Mouse (Mus musculus) G1E-ER4 (cell line): ENCODE results near the gene Megf6. TPM values are rescaled to one million over a fixed set of nuclear protein-coding genes. Genes with fewer than 3 reads are reported as not detected.

ENCODE experiments used
- GATA1 ChIP-seq: IDR thresholded peaks from one replicate; pipeline ENCODE4 v1.8.0; 2012; ENCODE audit warnings: low read length, inconsistent platforms
- polyA plus RNA-seq: library from polyadenylated mRNA; stranded (reverse); fragments of >175 nt; gene quantifications from 2 replicates; pipeline ENCODE4 v1.2.3, GENCODE M21; 2012

Gene Megf6
- 0.03 and 0.05 TPM in 2 replicates for polyA plus RNA-seq

DNA sequence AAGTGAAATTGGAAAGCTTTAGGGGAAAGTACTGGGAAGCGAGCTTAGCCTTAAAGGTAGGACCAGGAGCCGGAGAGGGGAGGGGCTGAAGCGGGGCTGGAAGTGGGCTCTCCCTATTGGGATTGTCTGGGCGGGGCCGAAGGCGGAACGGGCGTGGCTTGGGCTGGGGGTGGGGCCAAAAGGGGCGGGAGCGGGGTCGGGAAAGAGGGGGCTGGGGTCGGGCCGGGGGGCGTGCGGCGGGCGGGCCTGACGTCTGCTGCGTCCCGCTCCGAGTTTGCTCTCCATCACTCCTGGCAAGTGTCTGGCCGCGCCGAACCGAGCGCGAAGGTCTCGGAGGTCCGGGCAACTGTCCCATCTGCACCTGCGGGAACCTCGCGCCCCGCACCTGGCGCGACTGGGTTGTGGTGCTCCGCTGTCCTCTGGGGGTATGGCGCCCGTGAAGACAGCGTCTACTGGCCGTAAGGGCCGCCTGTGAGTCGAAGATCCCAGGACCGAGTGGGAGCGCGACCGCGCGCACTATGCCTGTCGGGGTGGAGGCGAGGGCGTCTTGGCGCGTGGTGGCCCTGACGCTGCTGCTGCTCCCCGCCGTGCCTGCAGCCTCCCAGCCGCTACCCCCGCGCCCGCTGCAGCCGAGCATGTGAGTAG lies at the start of gene Megf6:
TSS of gene Megf6 (plus strand) at position 225 of the 645 bp plus-strand sequence.
- no peak for TF ChIP-seq GATA1

DNA sequence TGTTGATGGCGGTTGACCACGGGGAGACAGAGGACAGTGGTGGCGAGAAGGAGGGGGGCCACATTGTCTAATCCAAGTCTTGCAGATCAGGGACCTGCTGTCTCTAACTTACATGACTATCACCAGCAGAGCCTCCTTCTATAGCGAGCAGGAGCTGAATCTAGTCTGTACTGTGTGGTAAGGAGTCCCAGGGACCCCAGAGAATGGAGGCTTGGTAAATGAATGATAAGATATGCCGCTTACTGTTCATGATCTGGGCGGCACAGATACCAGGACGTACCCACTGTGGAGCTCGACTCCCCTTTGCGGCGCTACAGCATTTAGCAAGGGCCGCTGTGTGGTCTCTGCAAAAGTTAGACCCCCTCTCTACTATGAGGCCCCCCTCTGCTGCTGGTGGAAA lies 48.7 kb upstream of the Megf6 start:
- TF ChIP-seq GATA1 = no peak

DNA sequence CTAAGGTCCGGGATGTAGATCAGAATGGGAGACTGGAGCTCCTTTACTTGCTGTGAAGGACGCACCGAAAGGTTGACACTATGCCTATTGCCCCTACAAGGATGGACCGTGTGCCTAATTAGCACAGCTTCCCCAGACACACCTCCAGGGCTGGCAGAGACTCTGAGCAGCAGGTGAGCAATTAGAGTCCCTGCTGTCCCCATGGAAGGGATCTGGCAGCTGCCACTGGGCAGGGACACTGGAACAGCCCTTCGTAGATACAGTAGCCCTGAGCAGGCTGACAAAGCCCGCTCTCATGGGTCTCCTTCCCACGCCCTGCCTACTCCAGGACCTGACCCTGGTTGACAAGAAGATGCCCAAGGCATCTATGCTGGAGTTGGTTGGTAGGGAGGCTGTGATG lies 48.2 kb upstream of the Megf6 start:
- no peak for TF ChIP-seq GATA1

DNA sequence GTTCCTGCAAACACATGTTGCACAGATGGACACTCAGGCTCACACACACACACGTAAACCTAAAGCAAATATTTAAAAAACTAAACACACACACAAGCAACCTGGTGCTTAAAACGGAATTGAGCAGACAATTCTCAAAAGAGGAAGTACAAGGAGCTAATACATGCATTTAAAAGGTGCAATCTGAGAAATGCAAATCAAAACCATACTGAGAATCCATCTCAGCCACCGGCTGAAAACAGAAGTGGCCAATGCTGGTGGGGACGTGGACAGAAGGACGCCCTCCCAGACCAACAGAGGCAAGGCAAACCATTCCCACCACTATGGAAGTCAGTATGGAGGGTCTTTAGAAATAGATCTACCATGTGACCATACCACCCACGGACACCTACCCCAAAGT lies 47.0 kb upstream of the Megf6 start:
- TF ChIP-seq GATA1 = no peak

DNA sequence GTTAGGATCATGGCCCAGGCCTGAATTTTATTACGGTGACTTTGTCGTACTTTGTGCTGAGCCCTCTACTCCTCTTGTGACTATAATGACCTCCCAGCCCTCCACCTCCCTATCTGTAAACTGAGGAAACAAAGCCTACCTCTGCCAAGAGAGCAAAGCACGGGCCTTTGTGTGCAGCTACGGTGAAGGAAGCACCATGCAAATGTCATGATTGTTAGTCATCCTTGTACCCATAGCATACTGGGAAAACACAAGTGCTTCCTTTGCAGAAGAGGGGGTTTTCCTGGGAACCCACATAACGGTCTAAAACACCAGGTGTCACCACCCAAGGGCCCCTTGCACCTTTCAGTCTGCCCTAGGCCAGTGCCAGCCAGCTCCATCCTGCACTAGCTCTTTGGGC lies 45.3 kb upstream of the Megf6 start:
- TF ChIP-seq GATA1 = no peak

DNA sequence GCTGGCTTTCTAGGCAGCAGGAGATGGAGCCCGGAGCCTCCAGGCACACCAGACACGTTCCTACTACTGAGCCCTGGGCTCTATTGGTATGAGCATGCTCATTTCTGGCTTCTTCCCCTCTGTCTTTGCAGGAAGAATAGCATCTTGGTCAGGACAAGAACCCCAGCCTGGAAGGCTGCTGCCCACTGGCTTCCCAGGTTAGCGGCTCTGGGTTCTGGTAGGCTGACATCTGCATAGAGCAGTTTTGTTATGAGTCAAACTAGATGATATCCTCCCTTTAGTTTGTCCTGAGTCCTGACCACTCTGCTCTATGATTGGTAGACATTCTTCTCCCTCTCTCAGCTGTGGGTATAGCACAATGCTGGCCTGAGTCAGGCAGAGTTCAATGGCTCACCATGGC lies 43.3 kb upstream of the Megf6 start:
- TF ChIP-seq GATA1 = no peak

DNA sequence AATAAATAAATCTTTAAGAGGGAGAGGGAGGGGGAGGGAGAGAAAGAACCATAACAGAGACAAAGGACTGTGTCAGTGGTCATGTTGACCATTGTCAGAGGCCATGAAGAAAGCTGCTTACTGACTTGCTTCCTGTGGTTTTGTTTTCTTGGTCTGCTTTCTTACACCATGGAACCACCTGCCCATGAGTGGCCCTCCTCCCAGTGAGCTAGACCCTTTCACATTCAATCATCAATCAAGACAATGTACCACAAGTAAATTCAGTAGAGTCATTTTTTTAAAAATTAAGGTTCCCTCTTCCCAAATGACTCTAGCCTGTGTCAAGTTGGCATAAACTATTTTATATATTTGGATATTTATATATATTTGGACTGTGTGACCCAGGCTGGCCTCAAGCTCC lies 40.6 kb upstream of the Megf6 start:
- no peak for TF ChIP-seq GATA1

DNA sequence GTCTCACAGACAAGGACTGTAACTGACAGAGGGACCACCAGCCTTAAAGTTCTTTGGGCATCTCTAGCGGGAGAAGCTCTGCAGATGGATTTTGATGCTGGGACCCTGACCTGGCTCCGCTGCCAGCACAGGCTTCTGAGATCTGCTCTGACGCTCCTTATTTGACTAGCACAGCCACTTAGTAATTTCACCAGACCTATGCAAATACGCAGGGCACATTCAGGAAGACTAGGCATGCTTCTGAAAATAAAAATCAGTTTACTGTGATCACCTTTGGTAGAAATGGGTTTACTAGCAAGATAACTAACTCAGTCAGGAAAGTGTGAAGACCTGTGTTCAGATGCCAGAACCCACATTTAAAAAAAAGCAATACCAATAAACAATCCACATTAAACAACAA lies 38.6 kb upstream of the Megf6 start:
- TF ChIP-seq GATA1 = no peak

DNA sequence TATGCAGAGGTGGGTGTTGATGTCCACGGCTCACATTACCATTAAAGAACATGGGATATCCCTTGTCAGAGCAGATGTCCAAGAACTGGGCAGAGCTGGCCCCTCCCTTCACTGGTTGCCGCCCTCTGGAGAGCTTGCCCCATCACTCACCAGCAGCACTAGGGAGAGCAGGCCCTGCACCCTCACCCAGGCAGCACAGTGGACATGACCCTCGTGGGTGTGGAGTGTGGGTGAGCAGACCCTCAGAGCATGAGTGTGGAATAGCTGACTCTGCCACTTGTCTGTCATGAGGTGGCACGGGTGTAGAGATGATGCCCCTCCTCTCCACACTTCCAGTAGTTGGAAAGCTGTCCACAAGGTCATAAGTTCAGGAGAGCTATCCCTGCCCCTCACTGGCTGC lies 35.7 kb upstream of the Megf6 start:
- no peak for TF ChIP-seq GATA1

DNA sequence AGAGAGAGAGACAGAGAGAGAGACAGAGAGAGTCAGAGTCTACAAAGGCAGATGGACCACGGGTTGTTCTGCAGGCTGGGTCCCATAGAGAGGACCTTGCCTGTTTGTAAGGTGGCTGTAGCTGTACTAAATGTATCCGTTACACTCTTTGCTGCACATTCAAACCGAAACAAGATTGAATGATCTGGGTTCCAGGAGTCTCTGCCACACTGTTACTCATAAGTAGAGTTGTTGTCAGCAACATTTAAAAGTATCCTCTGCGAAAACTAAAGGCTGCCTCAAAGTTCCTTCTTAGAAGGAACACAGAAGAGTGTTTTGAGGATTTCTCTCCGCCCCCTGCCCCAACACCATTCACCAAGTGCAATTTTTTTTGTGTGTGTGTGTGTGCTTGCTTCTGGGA lies 33.4 kb upstream of the Megf6 start:
- TF ChIP-seq GATA1 = no peak

DNA sequence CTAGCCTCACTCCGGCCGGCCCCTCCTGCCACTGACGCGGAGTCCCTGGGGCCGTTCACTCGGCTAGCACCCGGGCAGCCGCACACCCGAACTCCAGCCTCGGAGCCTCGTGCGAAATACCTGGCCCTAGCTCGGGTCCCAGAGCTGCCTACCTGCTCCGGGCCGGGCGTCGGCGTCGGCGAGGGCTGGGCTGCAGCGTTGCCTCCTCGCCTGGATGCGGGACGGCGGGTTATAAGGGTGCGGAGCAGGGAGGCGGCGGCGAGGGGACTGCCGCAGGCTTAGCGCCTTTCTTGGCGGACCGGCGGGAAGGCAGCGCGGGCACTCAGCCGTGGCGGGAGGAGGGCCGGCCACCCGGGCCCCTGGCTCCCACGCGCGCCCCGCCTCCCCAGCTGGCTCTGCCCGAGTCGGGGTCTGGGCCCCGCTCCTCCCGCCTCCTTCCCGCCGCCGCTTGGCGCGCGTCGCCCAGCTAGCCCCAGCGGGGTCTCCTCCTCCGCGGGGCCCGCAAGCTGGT lies 30.8 kb upstream of the Megf6 start:
- TF ChIP-seq GATA1 = no peak

DNA sequence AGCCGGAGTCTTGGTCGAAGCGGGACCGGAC lies 30.5 kb upstream of the Megf6 start, which contains the start of gene Trp73:
TSS of gene Trp73 (minus strand) at position 27 of the 31 bp plus-strand sequence.
- TF ChIP-seq GATA1 = no peak

DNA sequence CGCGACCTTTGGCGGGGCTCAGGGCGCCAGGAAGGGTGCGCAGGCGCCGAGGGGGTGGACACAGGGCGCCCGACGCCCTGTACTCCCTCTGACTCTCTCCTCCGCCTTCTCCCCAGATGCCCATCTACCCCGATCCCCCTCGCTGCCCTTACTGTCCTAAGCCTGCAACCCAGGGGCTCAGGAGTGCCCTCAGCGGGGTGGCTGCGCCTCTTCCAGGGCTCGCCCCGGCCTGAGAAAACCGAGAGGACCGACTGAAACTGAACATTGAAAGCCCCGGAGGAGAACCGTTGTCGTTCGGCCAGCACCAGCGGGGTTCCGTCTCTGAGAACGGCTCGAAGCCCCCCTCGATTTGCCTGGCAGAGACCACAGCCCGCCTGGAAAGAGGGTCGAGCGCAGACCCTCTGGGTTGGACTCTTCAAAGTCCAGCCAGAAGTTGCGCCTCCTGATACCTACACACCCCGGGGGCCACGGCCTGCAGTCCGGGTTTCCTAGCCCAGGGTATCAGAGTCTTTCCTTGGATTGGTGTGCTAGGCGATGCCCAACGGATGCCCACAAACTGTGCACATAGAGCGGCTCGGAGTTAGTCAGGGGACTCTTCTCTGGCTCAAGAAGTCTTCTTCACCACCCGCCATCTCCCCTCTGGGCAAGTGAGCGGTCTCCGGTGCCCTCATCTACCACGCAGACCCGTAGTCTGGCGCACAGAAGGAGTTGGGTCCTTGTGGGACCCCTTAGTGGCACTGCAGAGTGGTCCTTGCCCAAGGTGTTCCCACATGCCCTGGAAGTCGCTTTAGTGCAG lies 30.1 kb upstream of the Megf6 start:
- TF ChIP-seq GATA1 = no peak

DNA sequence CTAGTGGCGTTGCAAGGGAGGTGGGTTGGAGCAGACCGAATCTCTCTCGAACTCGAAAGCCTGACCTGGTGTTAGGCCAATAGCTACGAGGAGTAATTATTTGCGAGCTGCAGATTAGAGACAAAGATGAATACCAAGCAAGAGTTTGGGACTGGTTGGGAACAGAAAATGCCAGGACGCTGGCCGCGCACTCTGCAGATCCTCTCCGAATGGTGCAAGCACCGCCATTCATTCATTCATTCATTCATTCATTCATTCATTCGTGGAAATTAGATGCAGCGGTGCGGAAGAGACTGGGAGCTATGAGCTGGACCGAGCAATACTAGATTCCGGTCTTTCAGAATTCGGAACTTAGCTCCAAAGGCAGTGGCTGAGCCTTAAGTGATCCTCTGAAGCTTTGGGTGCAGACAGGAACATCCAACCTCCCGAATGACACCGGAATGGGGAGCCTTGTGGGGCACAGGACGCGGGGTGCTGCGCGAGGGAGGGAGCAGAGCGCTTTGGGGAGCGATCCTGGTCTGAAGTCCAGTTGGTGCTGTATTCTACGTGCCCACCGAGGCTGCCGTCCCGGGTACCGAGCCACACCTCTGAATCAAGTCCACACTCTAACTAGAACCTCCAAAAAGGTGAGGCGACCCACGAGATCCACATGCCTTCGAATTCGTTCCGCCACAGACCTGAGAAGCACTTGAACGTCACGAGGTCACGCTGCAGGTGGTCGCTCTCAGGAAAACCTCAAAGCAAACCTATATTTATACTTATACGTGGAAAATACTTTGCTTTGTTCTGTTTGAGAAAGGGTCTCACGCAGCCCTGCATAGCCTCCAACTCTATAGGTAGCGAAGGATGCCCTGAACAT lies 29.3 kb upstream of the Megf6 start:
- no peak for TF ChIP-seq GATA1

DNA sequence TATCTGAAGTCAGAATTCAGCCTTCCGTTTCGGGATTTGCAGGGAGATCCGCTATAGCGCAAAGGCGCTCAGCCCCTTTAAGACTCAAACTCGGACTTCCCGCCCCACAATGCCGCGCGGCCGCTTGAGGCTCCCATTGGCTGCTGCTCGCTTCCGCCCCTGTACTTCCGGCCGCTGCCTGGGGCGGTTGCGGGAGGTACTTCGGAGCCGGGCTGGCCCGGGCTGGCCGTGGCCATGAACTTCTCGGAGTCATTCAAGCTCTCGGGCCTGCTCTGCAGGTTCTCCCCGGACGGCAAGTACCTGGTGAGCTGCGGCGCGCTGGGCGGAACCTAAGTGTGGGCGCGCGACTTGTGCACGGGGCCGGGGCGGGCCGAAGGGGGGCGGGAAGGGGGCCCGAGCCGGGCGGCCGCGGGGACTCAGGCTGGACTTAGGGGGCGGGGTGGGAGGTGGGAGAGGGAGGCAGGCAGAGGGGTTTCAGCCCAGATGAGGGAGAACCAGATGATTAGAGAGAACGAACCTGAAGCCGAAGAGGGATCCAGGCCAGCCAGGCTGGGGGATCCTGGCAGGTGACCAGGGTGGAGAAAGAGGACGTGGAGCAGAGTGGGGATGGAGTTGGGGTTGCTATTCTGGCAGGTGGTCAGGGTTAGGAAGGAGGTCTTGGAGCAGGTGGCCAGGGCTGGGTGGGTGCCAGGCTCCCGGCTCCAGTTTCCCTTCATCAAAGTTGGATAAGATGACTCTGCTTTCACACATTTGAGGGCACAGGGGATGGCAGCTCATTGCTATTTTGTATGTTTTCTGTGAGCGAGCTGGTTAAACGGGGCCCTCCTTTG lies 28.1 kb upstream of the Megf6 start, which contains the start of gene Wrap73:
TSS of gene Wrap73 (plus strand) at position 162 of the 830 bp plus-strand sequence.
- TF ChIP-seq GATA1 = no peak

DNA sequence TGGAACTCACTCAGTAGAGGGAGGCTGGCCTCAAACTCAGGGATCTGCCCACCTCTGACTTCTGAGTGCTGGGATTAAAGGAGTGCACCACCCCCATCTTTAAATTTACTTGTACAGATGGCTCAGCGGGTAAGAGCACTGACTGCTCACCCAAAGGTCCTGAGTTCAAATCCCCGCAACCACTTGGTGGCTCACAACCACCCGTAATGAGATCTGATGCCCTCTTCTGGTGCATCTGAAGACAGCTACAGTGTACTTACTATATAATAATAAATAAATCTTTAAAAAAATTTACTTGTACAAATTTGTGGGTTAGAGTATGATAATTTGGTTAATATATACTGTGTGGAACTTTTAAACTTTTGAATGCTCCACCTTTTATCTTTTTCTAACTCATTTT lies 25.8 kb upstream of the Megf6 start:
- TF ChIP-seq GATA1 = no peak
